35 mouse cellular contexts compared by ENCODE assay signal in the genomic region with DNA sequence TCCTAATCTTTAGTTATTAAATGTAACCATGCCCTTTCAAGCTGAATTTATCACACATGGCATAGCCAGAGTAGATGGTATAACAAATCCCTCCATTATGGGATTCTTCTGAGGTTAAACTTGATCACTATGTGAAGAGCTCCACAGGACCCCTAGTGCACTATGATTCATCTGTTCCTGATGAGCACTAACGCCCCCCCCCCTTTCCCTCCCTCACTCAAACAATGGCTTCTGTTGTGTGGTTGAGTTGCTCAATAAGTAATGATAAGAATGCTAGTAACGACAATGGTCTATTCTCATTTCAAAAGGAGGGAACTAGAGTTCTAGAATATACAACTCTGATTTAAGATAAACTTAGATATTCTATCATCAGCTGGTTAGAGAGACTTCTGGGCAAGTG.
"Had no signal": no experiment of that assay in that cellular context is flagged by ENCODE, and none has a peak within 500 bp of the region (broad histone marks: within the 10 kb centered on the region; RNA-seq: fewer than 3 reads in every experiment).

No protein-coding gene starts in this region.

- H3K27me3 ChIP-seq: heart, embryonic 12.5 days; heart, embryonic 13.5 days; heart, embryonic 15.5 days; hindbrain, embryonic 12.5 days; hindbrain, embryonic 13.5 days; hindbrain, embryonic 15.5 days; intestine, embryonic 15.5 days; kidney, embryonic 15.5 days had no signal

- H3K9me3 ChIP-seq: heart, embryonic 12.5 days; heart, embryonic 13.5 days; heart, embryonic 15.5 days; hindbrain, embryonic 10.5 days; hindbrain, embryonic 12.5 days; hindbrain, embryonic 13.5 days; hindbrain, embryonic 15.5 days; intestine, embryonic 15.5 days; kidney, embryonic 15.5 days had no signal

- H3K9ac ChIP-seq: heart, embryonic 12.5 days; heart, embryonic 13.5 days; heart, embryonic 15.5 days; hindbrain, embryonic 12.5 days; hindbrain, embryonic 13.5 days; hindbrain, embryonic 14.5 days; hindbrain, embryonic 15.5 days; intestine, embryonic 15.5 days; kidney, embryonic 15.5 days had no signal

- H3K4me2 ChIP-seq: heart, embryonic 11.5 days; heart, embryonic 12.5 days; heart, embryonic 13.5 days; heart, embryonic 15.5 days; hindbrain, embryonic 12.5 days; hindbrain, embryonic 13.5 days; hindbrain, embryonic 14.5 days; hindbrain, embryonic 15.5 days; intestine, embryonic 15.5 days; kidney, embryonic 15.5 days had no signal

- H3K27ac ChIP-seq: heart, embryonic 13.5 days; heart, embryonic 15.5 days; hindbrain, embryonic 12.5 days; hindbrain, embryonic 13.5 days; hindbrain, embryonic 14.5 days; hindbrain, embryonic 15.5 days; hindbrain, postnatal 0 days; intestine, embryonic 15.5 days; kidney, embryonic 15.5 days; kidney, postnatal 0 days; layer of hippocampus, adult 2 months; left cerebral cortex, adult 2 months had no signal

- H3K36me3 ChIP-seq: heart, embryonic 12.5 days; heart, embryonic 13.5 days; heart, embryonic 15.5 days; hindbrain, embryonic 10.5 days; hindbrain, embryonic 12.5 days; hindbrain, embryonic 13.5 days; hindbrain, embryonic 15.5 days; intestine, embryonic 15.5 days; kidney, embryonic 15.5 days had no signal

- H3K4me3 ChIP-seq: heart, embryonic 12.5 days; heart, embryonic 13.5 days; heart, embryonic 15.5 days; hindbrain, embryonic 10.5 days; hindbrain, embryonic 12.5 days; hindbrain, embryonic 13.5 days; hindbrain, embryonic 15.5 days; intestine, embryonic 15.5 days; kidney, embryonic 15.5 days; layer of hippocampus, adult 2 months; left cerebral cortex, adult 2 months had no signal

- H3K4me1 ChIP-seq: heart, embryonic 12.5 days; heart, embryonic 13.5 days; heart, embryonic 15.5 days; hindbrain, embryonic 15.5 days; intestine, embryonic 15.5 days; kidney, embryonic 15.5 days had no signal

- ATAC-seq: hindbrain, embryonic 16.5 days; hindbrain, postnatal 0 days; inflammation-experienced regulatory T-cells, adult 6 months; intestine, embryonic 15.5 days; intestine, embryonic 16.5 days; intestine, postnatal 0 days had no signal

- DNase-seq: heart, postnatal 10 days; heart, postnatal 14 days; heart, postnatal 36 days; heart, postnatal 4 days; kidney, adult 11 months; kidney, adult 18-20 months; kidney, adult 2 months; kidney, adult 8-10 months; kidney, adult 9 months; kidney, postnatal 10 days; kidney, postnatal 14 days; kidney, postnatal 25 days; kidney, postnatal 36 days; kidney, postnatal 4 days; layer of hippocampus, adult 9-11 months; layer of hippocampus, postnatal 36 days had no signal
